Mouse (Mus musculus): ENCODE measurements around the gene Eif4e1b.

DNA sequence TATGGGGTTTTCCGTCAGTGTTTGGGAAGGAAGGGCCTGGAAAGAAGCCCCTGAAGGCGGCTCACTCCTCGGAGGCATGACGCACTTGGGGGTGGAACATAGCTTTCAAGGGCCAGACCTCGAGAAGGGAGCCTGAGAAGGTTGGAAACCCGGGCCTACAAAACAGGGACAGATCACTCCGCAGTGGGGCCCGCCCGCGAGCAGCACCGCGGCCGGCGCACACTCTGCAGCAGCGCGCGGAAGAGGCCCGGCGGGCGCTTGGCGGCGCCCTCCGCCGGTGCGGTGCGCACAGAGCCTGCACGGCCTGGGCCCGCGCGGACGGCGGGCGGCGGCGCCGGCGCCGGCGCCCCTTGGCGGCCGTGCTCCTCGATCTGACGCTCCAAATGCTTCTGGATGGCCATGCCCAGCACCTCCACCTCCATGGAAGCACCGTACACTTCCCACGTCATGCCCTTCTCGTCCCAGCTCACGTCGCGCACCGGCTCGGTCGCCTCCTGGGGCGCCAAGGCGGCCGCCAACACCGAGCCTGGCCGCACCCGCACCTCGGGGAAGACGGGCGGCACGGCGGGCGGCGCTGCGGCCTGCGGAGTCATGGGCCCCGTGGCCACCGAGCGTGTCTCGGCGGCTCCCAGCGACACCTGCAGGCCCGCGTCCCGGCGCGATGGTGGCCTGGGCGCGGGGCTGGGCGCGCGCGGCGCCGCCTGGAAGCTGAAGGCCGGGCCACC lies 46.1 kb upstream of the Eif4e1b start:
- TF ChIP-seq CTCF (IDR thresholded peaks at IDR 0.05) (no peak), EP300 (IDR thresholded peaks at IDR 0.05) (no peak)
